Mouse (Mus musculus): ENCODE data around the gene Gimap3. TPM values are rescaled to one million over a fixed set of nuclear protein-coding genes. Genes with fewer than 3 reads are reported as not detected.

Gene Gimap3
- polyA plus RNA-seq, 1 experiment from 2014 or later = not detected

GRCm38 (mm10) chr6:48745959-48746889 lies 24.4 kb downstream of the Gimap3 start, which contains the start of gene Gimap5:
Gimap5 (plus strand) TSS chr6:48746197.
- H3K4me2 ChIP-seq = no peak within 1 kb of the TSS
- H3K27ac ChIP-seq (ENCODE audit: low read depth, low read length) = no peak within 1 kb of the TSS
- no peaks in the 10 kb centered on the region for H3K9me3 ChIP-seq (ENCODE audit: control insufficient read depth, low read length)
- H3K36me3 ChIP-seq (ENCODE audit: control insufficient read depth, insufficient read depth, low read length) = no peaks in the 10 kb centered on the region
- H3K4me1 ChIP-seq (ENCODE audit: control insufficient read depth, insufficient read depth, low read length) = no peaks in the 10 kb centered on the region
- WGBS = 49% methylated on average over 16 of the region's 16 CpGs
- H3K9ac ChIP-seq (ENCODE audit: low read length) = no peak within 1 kb of the TSS
- no peak within 1 kb of the TSS for H3K4me3 ChIP-seq (ENCODE audit: low read depth, low read length)
- DNase-seq (ENCODE audit: low spot score, missing footprints) (peak; percentile 85), ATAC-seq (ENCODE audit: low FRiP score) (no peak)
- peaks cover 13% of the 10 kb centered on the region for H3K27me3 ChIP-seq (ENCODE audit: control insufficient read depth, insufficient read depth, low read length)

- no peaks in the 10 kb centered on the region for H3K36me3 ChIP-seq (ENCODE audit: control insufficient read depth, insufficient read depth, low read length)
- WGBS = 60% methylated on average over 2 of the region's 2 CpGs
- H3K4me3 ChIP-seq (ENCODE audit: low read depth, low read length) = no peak overlapping the region
- no peak overlapping the region for H3K9ac ChIP-seq (ENCODE audit: low read length)
- no peak overlapping the region for H3K4me2 ChIP-seq
- H3K4me1 ChIP-seq (ENCODE audit: control insufficient read depth, insufficient read depth, low read length) = no peaks in the 10 kb centered on the region
- H3K9me3 ChIP-seq (ENCODE audit: control insufficient read depth, low read length) = no peaks in the 10 kb centered on the region
- no peak overlapping the region for H3K27ac ChIP-seq (ENCODE audit: low read depth, low read length)
- ATAC-seq (ENCODE audit: low FRiP score) = no peak
- H3K27me3 ChIP-seq (ENCODE audit: control insufficient read depth, insufficient read depth, low read length) = peaks cover 13% of the 10 kb centered on the region
- no peak for DNase-seq (ENCODE audit: low spot score, missing footprints)
Observed at GRCm38 (mm10) chr6:48745490-48745889, 25.2 kb downstream of the Gimap3 start.

- Histone ChIP-seq H3K9ac (ENCODE audit: low read length) (no peak overlapping the region), H3K4me1 (ENCODE audit: control insufficient read depth, insufficient read depth, low read length) (no peaks in the 10 kb centered on the region), H3K27me3 (ENCODE audit: control insufficient read depth, insufficient read depth, low read length) (peaks cover 13% of the 10 kb centered on the region), H3K36me3 (ENCODE audit: control insufficient read depth, insufficient read depth, low read length) (no peaks in the 10 kb centered on the region), H3K9me3 (ENCODE audit: control insufficient read depth, low read length) (no peaks in the 10 kb centered on the region), H3K4me2 (peak overlapping the region; percentile 59), H3K4me3 (ENCODE audit: low read depth, low read length) (peak overlapping the region; percentile 32), H3K27ac (ENCODE audit: low read depth, low read length) (no peak overlapping the region)
- 2% methylated on average over 52 of the region's 52 CpGs for WGBS
- DNase-seq (ENCODE audit: low spot score, missing footprints) (peak; percentile 92), ATAC-seq (ENCODE audit: low FRiP score) (peak; percentile 46; the same call in 1 of the 2 replicates)
Observed at GRCm38 (mm10) chr6:48742422-48743351, 28.0 kb downstream of the Gimap3 start.

- H3K9ac ChIP-seq (ENCODE audit: low read length) = no peak overlapping the region
Observed at GRCm38 (mm10) chr6:48741711-48742206, 28.9 kb downstream of the Gimap3 start.

DNA sequence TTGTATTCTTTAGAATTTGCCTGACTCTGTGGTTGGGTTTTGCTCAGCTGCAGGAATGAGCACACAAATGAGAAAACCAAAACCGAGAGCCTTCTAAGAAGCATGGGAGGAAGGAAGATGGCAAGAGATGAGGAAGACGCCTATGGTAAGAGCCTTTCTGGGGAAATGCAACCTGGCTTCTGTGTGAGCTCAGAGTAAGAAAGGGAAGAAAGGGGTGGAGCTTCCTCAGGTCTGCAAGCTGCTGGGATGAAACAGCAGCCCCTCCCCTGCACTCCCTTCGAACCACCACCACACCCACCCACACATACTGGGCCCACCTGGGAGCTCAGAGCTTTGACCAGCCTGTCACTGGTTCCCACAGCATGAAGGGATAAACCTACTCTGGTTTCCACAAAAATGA lies 29.4 kb downstream of the Gimap3 start:
- H3K4me3 ChIP-seq (ENCODE audit: low read depth, low read length) = no peak overlapping the region
- no peaks in the 10 kb centered on the region for H3K4me1 ChIP-seq (ENCODE audit: control insufficient read depth, insufficient read depth, low read length)
- no peaks in the 10 kb centered on the region for H3K36me3 ChIP-seq (ENCODE audit: control insufficient read depth, insufficient read depth, low read length)
- H3K9ac ChIP-seq (ENCODE audit: low read length) = no peak overlapping the region
- no peaks in the 10 kb centered on the region for H3K9me3 ChIP-seq (ENCODE audit: control insufficient read depth, low read length)
- no peak overlapping the region for H3K4me2 ChIP-seq
- H3K27me3 ChIP-seq (ENCODE audit: control insufficient read depth, insufficient read depth, low read length) = peaks cover 13% of the 10 kb centered on the region
- no peak for DNase-seq (ENCODE audit: low spot score, missing footprints)
- no peak for ATAC-seq (ENCODE audit: low FRiP score)
- no peak overlapping the region for H3K27ac ChIP-seq (ENCODE audit: low read depth, low read length)
- WGBS = 43% methylated on average over 3 of the region's 3 CpGs

More at GRCm38 (mm10) chr6:48741711-48742206, 28.9 kb downstream of the Gimap3 start:
- Histone ChIP-seq H3K27me3 (ENCODE audit: control insufficient read depth, insufficient read depth, low read length) (peaks cover 13% of the 10 kb centered on the region), H3K36me3 (ENCODE audit: control insufficient read depth, insufficient read depth, low read length) (no peaks in the 10 kb centered on the region), H3K4me1 (ENCODE audit: control insufficient read depth, insufficient read depth, low read length) (no peaks in the 10 kb centered on the region), H3K4me2 (no peak overlapping the region), H3K9me3 (ENCODE audit: control insufficient read depth, low read length) (no peaks in the 10 kb centered on the region), H3K4me3 (ENCODE audit: low read depth, low read length) (no peak overlapping the region), H3K27ac (ENCODE audit: low read depth, low read length) (no peak overlapping the region)
- WGBS = 37% methylated on average over 9 of the region's 9 CpGs
- no peak for ATAC-seq (ENCODE audit: low FRiP score)
- peak; percentile 85 for DNase-seq (ENCODE audit: low spot score, missing footprints)

- Histone ChIP-seq H3K9ac (ENCODE audit: low read length) (no peak overlapping the region), H3K4me3 (ENCODE audit: low read depth, low read length) (no peak overlapping the region), H3K27ac (ENCODE audit: low read depth, low read length) (no peak overlapping the region), H3K4me1 (ENCODE audit: control insufficient read depth, insufficient read depth, low read length) (no peaks in the 10 kb centered on the region), H3K4me2 (no peak overlapping the region), H3K36me3 (ENCODE audit: control insufficient read depth, insufficient read depth, low read length) (no peaks in the 10 kb centered on the region), H3K9me3 (ENCODE audit: control insufficient read depth, low read length) (no peaks in the 10 kb centered on the region), H3K27me3 (ENCODE audit: control insufficient read depth, insufficient read depth, low read length) (peaks cover 13% of the 10 kb centered on the region)
- ATAC-seq (ENCODE audit: low FRiP score) (no peak), DNase-seq (ENCODE audit: low spot score, missing footprints) (no peak)
- 66% methylated on average over 3 of the region's 3 CpGs for WGBS
Observed at GRCm38 (mm10) chr6:48740501-48741169, 30.0 kb downstream of the Gimap3 start.

GRCm38 (mm10) chr6:48739780-48740055 lies 30.9 kb downstream of the Gimap3 start:
- no peaks in the 10 kb centered on the region for H3K9me3 ChIP-seq (ENCODE audit: control insufficient read depth, low read length)
- H3K9ac ChIP-seq (ENCODE audit: low read length) = no peak overlapping the region
- no peak for DNase-seq (ENCODE audit: low spot score, missing footprints)
- no peaks in the 10 kb centered on the region for H3K36me3 ChIP-seq (ENCODE audit: control insufficient read depth, insufficient read depth, low read length)
- WGBS = 91% methylated on average over 3 of the region's 3 CpGs
- H3K4me3 ChIP-seq (ENCODE audit: low read depth, low read length) = no peak overlapping the region
- peaks cover 13% of the 10 kb centered on the region for H3K27me3 ChIP-seq (ENCODE audit: control insufficient read depth, insufficient read depth, low read length)
- no peaks in the 10 kb centered on the region for H3K4me1 ChIP-seq (ENCODE audit: control insufficient read depth, insufficient read depth, low read length)
- H3K4me2 ChIP-seq = no peak overlapping the region
- no peak overlapping the region for H3K27ac ChIP-seq (ENCODE audit: low read depth, low read length)
- no peak for ATAC-seq (ENCODE audit: low FRiP score)

DNA sequence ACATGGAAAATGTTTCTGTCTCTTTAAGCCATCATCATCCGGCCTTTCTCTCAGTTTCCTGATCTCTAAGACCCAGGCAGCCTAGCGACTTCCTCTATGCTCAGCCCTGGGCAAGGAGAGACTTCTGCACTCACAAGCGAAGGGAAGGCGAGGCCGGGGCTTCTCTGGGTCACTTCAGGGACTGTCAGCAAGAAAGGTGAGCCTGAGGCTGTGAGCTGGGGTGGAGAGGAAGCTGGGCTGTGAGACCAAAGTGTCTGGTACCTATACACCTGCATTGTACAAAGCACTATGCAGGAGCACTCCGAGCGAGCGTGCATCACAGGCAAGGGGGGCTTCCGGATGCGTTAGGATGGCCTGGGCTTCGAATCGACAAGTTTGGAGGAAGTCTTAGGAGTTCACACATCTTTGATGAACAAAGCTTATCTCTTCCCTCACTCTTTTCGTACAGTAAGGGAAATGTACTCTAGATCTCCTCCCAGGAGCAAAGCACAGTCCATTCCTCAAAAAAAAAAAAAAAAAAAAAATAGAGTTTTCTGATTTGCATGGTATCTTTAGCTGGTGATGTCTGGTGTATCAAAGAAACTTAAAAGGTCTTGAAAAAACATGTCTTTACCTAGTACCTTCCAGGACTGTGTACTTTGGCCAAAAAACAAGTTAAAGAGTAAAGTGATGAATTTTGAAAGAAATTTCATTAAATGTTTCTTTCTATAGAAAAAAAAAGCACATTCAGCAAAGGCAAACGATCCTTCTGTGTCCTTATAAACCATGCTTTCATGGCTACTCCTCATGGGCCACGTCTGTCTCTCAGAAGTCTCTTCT lies 31.5 kb downstream of the Gimap3 start, which contains the start of gene Gimap1:
TSS of gene Gimap1 (plus strand) at position 94 of the 819 bp plus-strand sequence.
- H3K9me3 ChIP-seq (ENCODE audit: control insufficient read depth, low read length) = no peaks in the 10 kb centered on the region
- no peaks in the 10 kb centered on the region for H3K4me1 ChIP-seq (ENCODE audit: control insufficient read depth, insufficient read depth, low read length)
- no peak for DNase-seq (ENCODE audit: low spot score, missing footprints)
- H3K4me3 ChIP-seq (ENCODE audit: low read depth, low read length) = no peak within 1 kb of the TSS
- 83% methylated on average over 15 of the region's 15 CpGs for WGBS
- H3K9ac ChIP-seq (ENCODE audit: low read length) = no peak within 1 kb of the TSS
- no peak within 1 kb of the TSS for H3K27ac ChIP-seq (ENCODE audit: low read depth, low read length)
- H3K27me3 ChIP-seq (ENCODE audit: control insufficient read depth, insufficient read depth, low read length) = peaks cover 13% of the 10 kb centered on the region
- H3K4me2 ChIP-seq = no peak within 1 kb of the TSS
- H3K36me3 ChIP-seq (ENCODE audit: control insufficient read depth, insufficient read depth, low read length) = no peaks in the 10 kb centered on the region
- no peak for ATAC-seq (ENCODE audit: low FRiP score)
